Mouse (Mus musculus) ES-Bruce4 (cell line): ENCODE results near the gene Dnmbp.

ENCODE experiments used
- CTCF ChIP-seq: IDR thresholded peaks from one replicate; pipeline ENCODE4 v1.8.1; 2011; ENCODE audit warnings: low read depth, low read length
- EP300 ChIP-seq: IDR thresholded peaks from 2 replicates; pipeline ENCODE4 v1.6.1; 2011; ENCODE audit warnings: low read depth, low read length; ENCODE audit not compliant: insufficient read depth
- POLR2A ChIP-seq: IDR thresholded peaks from one replicate; pipeline ENCODE4 v1.8.1; 2011; ENCODE audit warnings: low read length; ENCODE audit not compliant: insufficient read depth

DNA sequence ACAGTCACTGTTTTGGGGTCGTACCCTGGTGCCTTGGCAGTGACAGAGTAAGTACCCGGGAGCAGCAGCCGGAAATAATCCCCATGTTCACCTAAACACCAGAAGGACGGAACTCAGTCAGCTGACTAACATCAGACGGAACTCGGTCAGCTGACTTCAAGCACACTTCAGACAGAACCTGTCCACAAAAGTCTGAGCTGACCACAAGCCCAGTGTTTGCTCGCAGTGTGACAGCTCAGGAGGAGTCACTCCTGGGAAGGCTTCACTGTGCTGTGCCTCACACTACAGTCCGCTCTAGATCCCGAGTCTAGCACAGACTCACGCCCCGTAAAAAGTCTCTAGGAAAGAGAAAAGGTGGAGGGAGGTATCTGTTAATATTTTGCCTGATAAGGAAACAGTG, 20.0 kb upstream of the Dnmbp start:
- no peak for TF ChIP-seq CTCF
- no peak for TF ChIP-seq POLR2A
- TF ChIP-seq EP300 = no peak
